Mouse (Mus musculus) adrenal gland, postnatal 36 days (tissue): ENCODE results near the gene Trpc7. TPM values are rescaled to one million over a fixed set of nuclear protein-coding genes. Genes with fewer than 3 reads are reported as not detected.

ENCODE experiments used
- DNase-seq, 2 experiments: peaks; one replicate each; pipeline ENCODE4 v3.0.0; 2021; ENCODE audit warnings: mixed read lengths in 1 of 2
- total RNA-seq, 2 experiments: library from RNA; stranded (reverse); gene quantifications; 2 replicates each; pipeline ENCODE4 v1.2.3; 2021

Trpc7 gene
- total RNA-seq, 2 experiments from 2014 or later, result 0.13 to 0.26 TPM

- no peak for DNase-seq
Measured at GRCm38 (mm10) chr13:56747554-56747953, 148.2 kb downstream of the Trpc7 start.

GRCm38 (mm10) chr13:56746739-56747532, 148.9 kb downstream of the Trpc7 start:
- DNase-seq, result no peak

- no peak for DNase-seq
Measured at GRCm38 (mm10) chr13:56742325-56742901, 153.4 kb downstream of the Trpc7 start.

GRCm38 (mm10) chr13:56741691-56742090, 154.1 kb downstream of the Trpc7 start:
- DNase-seq, result no peak

GRCm38 (mm10) chr13:56740496-56740895, 155.3 kb downstream of the Trpc7 start:
- no peak for DNase-seq

GRCm38 (mm10) chr13:56739556-56739955, 156.2 kb downstream of the Trpc7 start:
- no peak for DNase-seq

GRCm38 (mm10) chr13:56735212-56735875, 160.4 kb downstream of the Trpc7 start:
- DNase-seq, result peak; percentile 47 to 62

GRCm38 (mm10) chr13:56734617-56735016, 161.2 kb downstream of the Trpc7 start:
- peak; percentile 49 to 52 for DNase-seq

GRCm38 (mm10) chr13:56729046-56729445, 166.7 kb downstream of the Trpc7 start:
- DNase-seq, result no peak

- DNase-seq, result no peak
Measured at GRCm38 (mm10) chr13:56726551-56726950, 169.2 kb downstream of the Trpc7 start.

Other genes with a start within 250 kb of the Trpc7 start
- 10 to 100 TPM; 57.2 to 59.9 TPM for gene Smad5, start 193.0 kb downstream of the Trpc7 start, total RNA-seq
- not detected for gene Gm45623, start 142.2 kb downstream of the Trpc7 start, total RNA-seq